Mouse (Mus musculus) lung, postnatal 4 days (tissue): ENCODE results near the gene Sox6.

Experiments
- DNase-seq, 2 experiments: peaks; one replicate each; pipeline ENCODE4 v3.0.0; 2021

Gene Sox6

DNA sequence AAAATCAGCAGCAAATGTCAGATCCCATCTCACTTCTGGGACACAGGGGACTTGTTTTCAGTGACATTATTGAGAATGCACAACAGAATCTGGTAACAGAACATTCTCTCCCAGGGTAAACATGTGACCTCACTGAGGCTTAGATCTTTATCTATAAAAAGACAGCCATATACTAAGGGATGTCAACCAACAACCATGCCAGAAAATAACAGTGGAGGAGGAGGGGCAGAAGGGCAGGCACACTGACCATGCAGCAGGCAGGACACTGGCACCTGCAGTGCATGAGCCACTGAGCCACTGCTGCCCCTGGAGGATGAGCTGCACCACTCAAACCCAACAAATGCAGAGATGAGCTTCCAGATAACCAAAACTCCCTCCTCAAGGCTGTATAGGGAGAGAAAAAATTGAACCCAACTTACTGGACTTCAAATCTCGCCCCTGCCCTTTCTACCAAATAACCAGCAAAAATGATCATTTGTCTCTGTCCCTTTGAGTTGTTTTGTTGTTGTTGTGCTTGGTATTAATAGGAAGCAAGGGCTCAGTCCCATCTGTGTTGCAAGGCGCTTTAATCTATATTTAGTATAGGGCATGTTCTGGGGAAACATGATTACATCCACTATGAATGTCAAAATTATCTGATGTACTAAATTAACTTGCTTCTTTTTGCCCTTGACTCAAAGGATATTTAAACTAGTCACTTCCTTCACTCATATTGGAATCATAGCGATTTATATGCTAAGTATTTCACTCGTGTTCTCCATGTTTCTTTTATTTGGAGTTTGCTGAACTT lies 492.8 kb downstream of the Sox6 start:
- DNase-seq: no peak

- DNase-seq: no peak
These were observed 495.0 kb downstream of the Sox6 start for GRCm38 (mm10) chr7:115543596-115543995.

DNA sequence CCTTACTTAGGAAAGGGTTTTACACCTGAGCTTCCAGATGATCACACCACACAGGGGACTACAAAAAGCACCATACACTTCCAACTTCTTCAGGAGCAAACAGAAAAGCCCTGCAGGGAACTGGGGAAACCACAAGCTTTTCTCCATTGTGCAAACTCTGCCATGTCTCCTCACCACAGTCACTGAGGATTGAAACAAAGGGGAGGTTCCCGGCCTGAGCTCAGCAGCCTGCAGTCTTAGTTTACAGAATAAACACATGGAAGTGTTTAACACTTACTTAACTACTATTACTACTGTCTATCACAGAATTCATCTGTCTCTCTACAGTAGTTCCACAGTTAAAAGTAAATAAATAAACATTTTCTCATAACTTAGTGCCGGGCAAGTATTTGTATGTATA lies 498.3 kb downstream of the Sox6 start:
- DNase-seq: no peak

GRCm38 (mm10) chr7:115539003-115539402 lies 499.6 kb downstream of the Sox6 start:
- no peak for DNase-seq

DNA sequence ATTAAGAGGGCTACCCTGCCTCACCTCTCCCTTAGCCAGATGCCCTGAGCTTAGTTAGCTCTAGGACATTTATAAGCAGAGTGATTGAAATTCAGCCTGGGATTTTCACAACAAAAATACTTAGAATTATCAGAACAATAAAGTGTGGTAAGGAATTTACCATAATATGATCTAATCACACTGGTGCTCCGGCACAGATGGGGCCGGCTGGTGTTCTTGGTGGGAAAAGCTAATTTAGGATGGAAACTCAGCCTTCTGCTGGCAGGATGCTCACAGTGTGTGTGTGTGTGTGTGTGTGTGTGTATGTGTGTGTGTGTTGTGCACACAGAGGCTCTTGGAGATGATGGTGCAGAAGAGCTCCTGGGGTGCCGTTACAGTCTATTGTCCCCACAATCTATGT lies 501.0 kb downstream of the Sox6 start:
- peak in 1 of 2 experiments; percentile 16 for DNase-seq

GRCm38 (mm10) chr7:115536521-115536920 lies 502.1 kb downstream of the Sox6 start:
- no peak for DNase-seq

DNA sequence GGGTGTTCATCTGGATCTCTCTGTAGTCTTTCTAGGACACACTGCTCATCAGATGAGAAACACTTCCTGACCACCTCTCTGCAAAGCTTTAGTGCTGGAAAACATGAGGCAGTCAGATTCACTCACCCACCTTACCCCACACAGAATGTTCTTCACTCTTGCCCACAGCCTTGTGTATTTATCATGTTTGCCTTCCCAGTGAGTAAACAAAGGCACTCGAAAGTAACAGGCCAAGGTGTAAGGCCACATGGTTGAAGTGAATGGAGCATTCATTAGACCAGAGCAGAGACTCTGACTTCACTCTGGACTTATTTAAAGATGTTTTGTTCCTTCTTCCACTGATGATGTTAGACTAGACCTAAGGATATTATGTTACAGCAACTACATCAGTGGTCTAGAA lies 506.7 kb downstream of the Sox6 start:
- DNase-seq: no peak

- no peak for DNase-seq
These were observed 507.4 kb downstream of the Sox6 start for GRCm38 (mm10) chr7:115531217-115531616.

DNA sequence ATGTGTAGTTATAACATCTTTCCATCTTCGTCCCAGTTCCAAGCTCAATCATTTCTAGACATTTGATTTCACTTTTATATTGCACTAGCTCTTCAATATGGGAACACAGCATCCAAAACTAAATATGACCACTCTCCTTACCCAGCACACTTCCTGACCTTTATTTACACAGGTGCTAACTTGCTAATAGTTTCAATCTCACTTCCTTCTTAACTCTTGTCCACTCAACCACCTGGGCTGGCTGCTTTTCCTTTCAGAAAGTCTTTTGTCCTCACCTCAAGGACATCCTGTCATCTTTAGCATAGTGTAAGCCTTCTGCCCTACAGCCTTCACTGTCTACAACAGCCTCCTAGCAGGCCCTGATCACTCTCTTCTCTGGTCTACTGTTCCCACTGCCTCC lies 520.9 kb downstream of the Sox6 start:
- DNase-seq: no peak

DNA sequence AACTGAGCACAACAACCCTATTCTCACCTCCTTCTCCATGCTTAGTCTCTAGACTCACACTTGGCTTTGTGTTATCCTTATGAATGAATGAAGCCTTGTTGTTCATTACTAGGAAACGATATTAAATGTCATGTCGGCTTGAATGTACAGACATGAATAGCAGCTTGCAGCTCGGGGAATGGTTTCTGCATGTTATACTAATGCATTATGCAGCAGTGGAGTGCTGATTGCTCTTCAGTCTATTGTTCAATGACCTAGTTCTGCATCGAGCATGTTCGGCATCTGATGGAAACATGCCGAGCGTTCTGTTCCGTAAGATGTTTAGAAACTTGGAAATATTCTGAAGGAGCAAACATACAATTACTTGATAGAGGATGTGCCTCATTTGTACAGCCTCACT lies 524.9 kb downstream of the Sox6 start:
- no peak for DNase-seq

- DNase-seq: no peak
These were observed 526.8 kb downstream of the Sox6 start for GRCm38 (mm10) chr7:115511777-115512176.

DNA sequence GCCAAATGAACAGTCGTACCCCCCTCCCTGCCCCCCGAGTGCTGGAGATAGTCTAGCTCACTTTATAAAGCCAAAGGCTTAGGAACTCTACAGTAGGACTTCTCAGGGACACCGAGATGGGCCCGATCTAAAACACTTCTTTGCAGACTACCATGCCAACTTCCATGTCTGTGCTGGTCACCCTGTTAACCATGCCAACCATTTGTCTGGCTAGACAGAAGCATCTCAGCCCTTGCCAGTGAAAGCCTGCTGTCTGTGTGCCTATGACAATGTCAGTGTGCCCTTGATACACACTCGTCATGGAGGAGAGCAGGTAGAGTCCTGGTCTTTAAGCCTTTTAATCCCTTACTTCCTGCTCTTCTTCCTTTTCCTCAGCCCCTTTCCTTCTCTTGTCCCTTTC lies 527.5 kb downstream of the Sox6 start:
- no peak for DNase-seq

GRCm38 (mm10) chr7:115510045-115510444 lies 528.6 kb downstream of the Sox6 start:
- no peak for DNase-seq

GRCm38 (mm10) chr7:115506385-115506784 lies 532.2 kb downstream of the Sox6 start:
- DNase-seq: no peak

DNA sequence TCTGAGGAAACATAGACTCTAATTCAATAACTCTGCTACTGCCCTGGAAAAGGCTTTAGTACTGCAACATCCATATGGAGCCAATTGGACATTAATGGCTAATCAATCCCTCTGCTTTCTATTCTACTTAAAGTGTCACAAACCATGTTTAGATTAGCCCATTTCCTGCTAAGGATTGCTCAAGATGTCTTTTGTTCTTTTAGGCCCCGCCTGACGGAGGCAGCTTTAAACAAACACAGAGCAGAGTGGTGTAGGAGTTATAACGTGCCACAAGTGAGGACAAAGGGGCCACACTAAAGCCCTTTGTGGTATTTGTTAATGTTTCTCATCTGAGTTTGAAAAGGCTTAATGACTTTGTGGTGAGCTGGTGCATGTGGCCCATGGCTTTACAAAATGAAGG lies 537.1 kb downstream of the Sox6 start:
- DNase-seq: peak; percentile 28 to 38

GRCm38 (mm10) chr7:115500825-115501224 lies 537.8 kb downstream of the Sox6 start:
- DNase-seq: no peak

DNA sequence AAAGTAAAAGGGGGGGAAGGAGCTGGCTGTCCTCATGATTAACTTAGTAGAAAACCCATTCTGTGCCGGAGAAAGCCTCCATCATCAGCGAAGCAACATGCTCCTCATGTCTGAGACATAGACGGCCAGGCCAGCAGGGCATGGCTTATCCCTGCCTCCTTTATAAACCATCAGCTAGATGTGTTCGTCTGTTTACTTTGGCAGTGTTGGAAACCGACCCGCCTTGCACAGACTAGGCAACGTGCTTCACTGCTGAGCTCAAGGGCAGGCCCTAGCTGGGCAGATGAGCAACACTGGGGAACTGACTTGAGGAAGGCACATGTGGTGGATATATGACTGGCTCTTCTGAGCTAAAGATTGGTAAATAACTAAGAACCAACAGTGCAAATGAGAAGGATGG lies 538.4 kb downstream of the Sox6 start:
- DNase-seq: peak; percentile 29 to 61

GRCm38 (mm10) chr7:115491721-115492120 lies 546.9 kb downstream of the Sox6 start:
- DNase-seq: no peak

DNA sequence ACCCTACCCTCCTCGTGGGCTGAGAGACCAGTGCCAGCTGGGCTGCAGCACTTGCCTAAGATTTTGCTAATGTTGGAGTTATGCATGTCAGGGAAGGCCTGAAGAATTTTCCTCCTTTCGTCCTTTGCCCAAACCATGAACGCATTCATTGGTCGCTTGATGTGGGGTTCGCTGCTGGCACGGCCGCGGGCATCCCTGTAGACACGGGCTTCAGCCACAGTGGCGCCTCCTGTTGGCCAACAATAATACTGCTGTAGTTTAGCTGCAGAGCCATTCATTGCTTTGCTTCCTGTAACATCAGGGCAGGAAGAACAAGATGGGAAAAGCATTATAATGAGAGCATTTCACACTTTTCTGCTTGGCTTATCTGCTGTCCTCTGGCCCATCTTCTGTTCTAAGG lies 549.0 kb downstream of the Sox6 start:
- DNase-seq: no peak

DNA sequence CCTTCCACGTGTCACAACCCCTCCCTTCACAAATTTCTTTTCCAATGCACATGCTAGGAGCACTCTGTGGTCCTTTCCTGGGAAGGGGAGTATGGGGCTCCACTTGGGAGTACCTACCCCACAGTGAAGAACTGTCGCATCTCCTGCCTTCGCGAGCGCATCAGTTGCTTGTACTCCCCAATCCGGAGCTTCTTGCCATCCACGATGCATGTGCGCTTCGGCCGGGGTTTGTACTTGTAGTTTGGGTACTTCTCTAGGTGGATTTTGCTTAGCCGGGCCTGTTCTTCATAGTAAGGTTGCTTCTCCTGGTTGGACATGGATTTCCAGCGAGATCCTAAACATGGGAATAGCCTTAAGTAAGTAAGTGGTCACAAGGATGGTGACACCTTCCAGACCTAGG lies 552.2 kb downstream of the Sox6 start:
- DNase-seq: no peak

DNA sequence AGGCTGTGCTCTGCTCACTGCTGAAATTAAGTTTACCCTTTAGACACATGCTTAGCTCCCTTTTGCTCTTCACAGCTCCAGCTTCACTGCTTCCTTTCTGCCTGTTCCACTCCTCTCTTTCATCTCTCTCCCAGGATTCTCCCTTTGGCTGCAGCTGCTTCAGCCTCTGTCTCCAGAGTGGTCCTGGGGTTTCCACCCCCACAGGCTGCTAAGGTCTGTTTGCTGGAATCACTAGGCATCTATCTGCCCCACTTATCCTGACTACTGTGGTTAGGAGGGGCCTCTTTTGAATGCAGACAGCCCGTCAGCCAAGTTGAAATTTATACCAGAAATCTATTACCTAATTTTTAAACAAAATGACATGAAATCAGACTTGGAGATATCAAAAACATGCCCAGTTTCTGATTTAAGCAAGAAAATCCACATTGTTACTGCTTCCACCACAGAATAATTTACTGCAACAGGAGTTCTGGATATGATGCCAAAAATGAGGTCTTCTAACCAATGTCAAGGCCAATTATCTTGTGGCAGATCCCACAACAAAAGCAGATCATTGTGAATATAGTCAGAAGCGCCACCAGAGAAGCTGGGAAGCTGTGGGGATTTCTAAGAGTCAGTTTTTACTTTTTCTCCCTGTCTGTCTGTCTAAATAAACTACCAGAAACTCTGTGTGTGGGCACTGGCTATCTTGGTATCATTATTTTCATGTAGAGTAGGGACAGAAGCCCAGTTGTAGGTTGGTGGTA lies 552.8 kb downstream of the Sox6 start:
- no peak for DNase-seq

- DNase-seq: no peak
These were observed 560.8 kb downstream of the Sox6 start for GRCm38 (mm10) chr7:115477763-115478162.

- no peak for DNase-seq
These were observed 561.5 kb downstream of the Sox6 start for GRCm38 (mm10) chr7:115476881-115477665.

DNA sequence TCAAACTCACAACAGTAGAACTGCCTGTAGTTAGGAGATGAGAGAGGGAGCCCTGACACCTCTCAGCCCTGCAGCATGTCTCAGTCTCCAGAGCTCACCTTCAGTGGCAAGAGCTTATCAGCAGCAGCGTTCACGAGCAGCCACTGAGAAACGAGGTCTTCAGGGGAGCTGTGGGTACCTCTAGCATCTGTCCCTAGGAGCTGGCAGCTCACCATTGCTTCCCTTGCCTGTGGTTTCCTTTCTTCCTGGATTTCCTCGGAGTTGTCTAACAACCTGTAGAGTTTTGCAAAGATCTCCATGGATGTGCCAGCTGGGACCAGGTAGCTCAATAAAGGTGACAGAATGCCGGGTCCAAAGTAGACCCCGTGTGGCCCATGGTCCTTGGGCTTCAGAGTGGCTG lies 563.4 kb downstream of the Sox6 start:
- no peak for DNase-seq
